Mouse (Mus musculus): ENCODE measurements around the gene Fam178b.

DNA sequence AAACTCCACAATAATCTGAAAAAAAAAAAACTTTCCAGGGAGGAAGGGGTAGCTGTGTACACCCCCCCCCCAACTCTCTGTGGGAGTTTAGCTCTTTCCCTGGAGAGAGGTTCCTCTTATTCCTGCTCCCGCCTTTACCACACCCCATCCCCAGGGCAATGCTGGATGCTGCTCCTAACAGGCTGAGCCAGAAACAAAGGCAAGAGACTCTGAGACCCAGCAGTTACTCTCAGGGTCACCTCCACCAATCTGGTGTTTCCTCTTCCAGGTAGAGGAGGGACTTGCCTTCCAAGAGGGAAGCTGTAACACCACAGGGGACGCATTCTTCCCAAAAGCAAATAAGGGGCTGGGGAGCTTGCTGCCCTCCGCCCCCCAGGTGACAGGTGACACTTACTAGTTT, 24.8 kb upstream of the Fam178b start:
- TF ChIP-seq CTCF (IDR thresholded peaks at IDR 0.05; ENCODE audit: control insufficient read depth, insufficient read depth, insufficient read length) (no peak), MYOD1 (IDR thresholded peaks at IDR 0.05; ENCODE audit: control insufficient read depth, insufficient read length, low read depth) (no peak), USF1 (IDR thresholded peaks at IDR 0.05; ENCODE audit: low read depth) (no peak)

All from C2C12 (cell line).